Mouse (Mus musculus) lung, postnatal 0 days (tissue): Measurements from ENCODE around the gene Tex50. TPM values are rescaled to one million over a fixed set of nuclear protein-coding genes. Genes with fewer than 3 reads are reported as not detected.
"Not testable (repeated sequence)": the region's sequence is repeated elsewhere in the genome, so short reads cannot be mapped to it uniquely, and the experiment has no call there.

Experiments used
- ATAC-seq: fragments of 200-750 bp; cut with Nextera tagmentation; 2 replicates; pipeline ENCODE4 v1.8.0; 2017; ENCODE audit warnings: moderate library complexity
- DNase-seq: peaks from one replicate; pipeline ENCODE4 v3.0.0-alpha.2; 2016; ENCODE audit warnings: low spot score
- H3K27ac ChIP-seq: fragments of 300-500 bp; sonication (generic); 2 replicates; pipeline ENCODE4 v1.5.1; 2014; ENCODE audit warnings: antibody characterized with exemption, mild to moderate bottlenecking, low read length, mixed read lengths
- H3K27me3 ChIP-seq: fragments of 300-500 bp; sonication (generic); replicated peaks from 2 replicates; pipeline ENCODE4 v1.6.1; 2014; ENCODE audit warnings: low read length, mixed read lengths; ENCODE audit not compliant: insufficient read depth
- H3K36me3 ChIP-seq: fragments of 300-500 bp; sonication (generic); 2 replicates; pipeline ENCODE4 v1.6.1; 2014; ENCODE audit warnings: low read length, mixed read lengths; ENCODE audit not compliant: insufficient read depth
- H3K4me1 ChIP-seq: fragments of 300-500 bp; sonication (generic); 2 replicates; pipeline ENCODE4 v1.6.1; 2014; ENCODE audit warnings: antibody characterized with exemption, low read depth, low read length, mixed read lengths; ENCODE audit not compliant: insufficient read depth
- H3K4me2 ChIP-seq: fragments of 300-500 bp; sonication (generic); replicated peaks from 2 replicates; pipeline ENCODE4 v1.6.1; 2014; ENCODE audit warnings: low read depth, mild to moderate bottlenecking, low read length, moderate library complexity, mixed read lengths
- H3K4me3 ChIP-seq: fragments of 300-500 bp; sonication (generic); 2 replicates; pipeline ENCODE4 v1.5.1; 2014; ENCODE audit warnings: low read depth, low read length
- H3K9ac ChIP-seq: fragments of 300-500 bp; sonication (generic); replicated peaks from 2 replicates; pipeline ENCODE4 v1.6.1; 2014; ENCODE audit warnings: low read depth, mild to moderate bottlenecking
- H3K9me3 ChIP-seq: fragments of 300-500 bp; sonication (generic); 2 replicates; pipeline ENCODE4 v1.6.1; 2016; ENCODE audit warnings: low read length, mixed read lengths
- CTCF ChIP-seq: IDR thresholded peaks from 2 replicates; pipeline ENCODE4 v1.5.1; 2016; ENCODE audit warnings: antibody characterized with exemption, mild to moderate bottlenecking
- EP300 ChIP-seq: IDR thresholded peaks from 2 replicates; pipeline ENCODE4 v1.6.1; 2016; ENCODE audit warnings: antibody characterized with exemption, mild to moderate bottlenecking, control low read depth
- WGBS: fragments of 180-500 bp; shearing (Covaris S2); extraction: QIAGEN DNeasy Blood & Tissue Kit; methylation state at CpG from one replicate; pipeline ENCODE4 v1.1.7; 2014; 5-methylcytosine and 5-hydroxymethylcytosine counted together
- polyA plus RNA-seq: library from polyadenylated mRNA; unstranded; fragments of >200 nt; fragmentation: Nextera tagmentation; extraction: Ambion mirVana; gene quantifications from 2 replicates; pipeline ENCODE4 v1.2.1, GENCODE M21; 2015

Gene Tex50
- polyA plus RNA-seq: 0.15 TPM in 1 of 2 replicates, not detected in the other

GRCm38 (mm10) chr1:161159214-161159613 lies at the start of gene Tex50:
Gene Tex50 (minus strand): TSS chr1:161159314.
- Histone ChIP-seq H3K4me3 (no peak within 1 kb of the TSS), H3K4me2 (no peak within 1 kb of the TSS), H3K27me3 (no peaks in the 10 kb centered on the region), H3K9me3 (no peaks in the 10 kb centered on the region), H3K36me3 (no peaks in the 10 kb centered on the region), H3K27ac (no peak within 1 kb of the TSS), H3K9ac (no peak within 1 kb of the TSS), H3K4me1 (no peaks in the 10 kb centered on the region)
- TF ChIP-seq EP300 (no peak), CTCF (no peak)
- no peak for ATAC-seq
- WGBS: 77% methylated on average over 3 of the region's 3 CpGs
- DNase-seq: no peak

GRCm38 (mm10) chr1:161199856-161200255 lies 40.7 kb upstream of the Tex50 start:
- ATAC-seq: no peak
- no peak for DNase-seq
- no peak for TF ChIP-seq CTCF
- TF ChIP-seq EP300: no peak
- Histone ChIP-seq H3K4me1 (peaks cover 8% of the 10 kb centered on the region; the same call in 1 of the 2 replicates), H3K36me3 (no peaks in the 10 kb centered on the region), H3K4me2 (no peak overlapping the region), H3K9me3 (no peaks in the 10 kb centered on the region), H3K4me3 (no peak overlapping the region), H3K9ac (no peak overlapping the region), H3K27ac (no peak overlapping the region), H3K27me3 (no peaks in the 10 kb centered on the region)
- WGBS: 60% methylated on average over 5 of the region's 5 CpGs

GRCm38 (mm10) chr1:161196364-161196763 lies 37.2 kb upstream of the Tex50 start:
- H3K27me3 ChIP-seq, H3K36me3 ChIP-seq, DNase-seq, H3K4me1 ChIP-seq, ATAC-seq, H3K9ac ChIP-seq, H3K9me3 ChIP-seq: not testable (repeated sequence)
- WGBS: 42% methylated on average over 11 of the region's 11 CpGs
- H3K4me2 ChIP-seq: peak overlapping the region; percentile 59
- peak overlapping the region; percentile 37 for H3K4me3 ChIP-seq
- 0 out of 2 replicates have a peak overlapping the region, but pooled peaks have one; percentile 34 for H3K27ac ChIP-seq

- Histone ChIP-seq H3K4me1 (peaks cover 9% of the 10 kb centered on the region; the same call in 1 of the 2 replicates), H3K27ac (peak overlapping the region; percentile 34; the same call in 1 of the 2 replicates), H3K9me3 (no peaks in the 10 kb centered on the region), H3K27me3 (no peaks in the 10 kb centered on the region), H3K4me2 (peak overlapping the region; percentile 59), H3K9ac (peak overlapping the region; percentile 3; the same call in 1 of the 2 replicates), H3K4me3 (peak overlapping the region; percentile 37), H3K36me3 (no peaks in the 10 kb centered on the region)
- WGBS: under 1% methylated on average over 16 of the region's 16 CpGs
- DNase-seq (peak; percentile 94), ATAC-seq (peak; percentile 97)
- TF ChIP-seq CTCF: peak; percentile 90
- TF ChIP-seq EP300: peak; percentile 39; the same call in 1 of the 2 replicates
Observed at GRCm38 (mm10) chr1:161195541-161196351, 36.6 kb upstream of the Tex50 start.

- no peak for ATAC-seq
- H3K36me3 ChIP-seq: no peaks in the 10 kb centered on the region
- H3K4me2 ChIP-seq: no peak overlapping the region
- peaks cover 6% of the 10 kb centered on the region; the same call in 1 of the 2 replicates for H3K4me1 ChIP-seq
- H3K27ac ChIP-seq: no peak overlapping the region
- no peak for DNase-seq
- TF ChIP-seq EP300: no peak
- no peak for TF ChIP-seq CTCF
- WGBS: 63% methylated on average over 9 of the region's 9 CpGs
- H3K27me3 ChIP-seq: no peaks in the 10 kb centered on the region
- no peaks in the 10 kb centered on the region for H3K9me3 ChIP-seq
- H3K4me3 ChIP-seq: no peak overlapping the region
- no peak overlapping the region for H3K9ac ChIP-seq
Observed at GRCm38 (mm10) chr1:161190253-161190910, 31.3 kb upstream of the Tex50 start.

GRCm38 (mm10) chr1:161185431-161185830 lies 26.3 kb upstream of the Tex50 start:
- WGBS: 77% methylated on average over 3 of the region's 3 CpGs
- Histone ChIP-seq H3K9me3 (no peaks in the 10 kb centered on the region), H3K9ac (no peak overlapping the region), H3K4me1 (no peaks in the 10 kb centered on the region), H3K27me3 (no peaks in the 10 kb centered on the region), H3K4me3 (no peak overlapping the region), H3K27ac (no peak overlapping the region), H3K36me3 (no peaks in the 10 kb centered on the region), H3K4me2 (no peak overlapping the region)
- no peak for DNase-seq
- TF ChIP-seq CTCF (no peak), EP300 (no peak)
- ATAC-seq: no peak
